Mouse (Mus musculus) olfactory bulb, adult 2 months (tissue): ENCODE measurements at regions not wholly inside any gene's neighbourhood (a gene's known extent, or its start where the extent isn't known, plus 50 kb on each side); places are given as distances from the start of the nearest gene placed in this dataset.
"Not testable (repeated sequence)": the region's sequence is repeated elsewhere in the genome, so short reads cannot be mapped to it uniquely, and the experiment has no call there.

ENCODE experiments used
- H3K27ac ChIP-seq: fragments of 200-500 bp; 2 replicates; pipeline ENCODE4 v1.5.1; 2012; ENCODE audit warnings: low read depth, low read length; ENCODE audit not compliant: insufficient read depth
- H3K4me1 ChIP-seq: fragments of 200-500 bp; 2 replicates; pipeline ENCODE4 v1.6.1; 2012; ENCODE audit warnings: low read length; ENCODE audit not compliant: control insufficient read depth, insufficient read depth
- H3K4me3 ChIP-seq: fragments of 200-500 bp; 2 replicates; pipeline ENCODE4 v1.5.1; 2012; ENCODE audit warnings: mild to moderate bottlenecking, low read depth, low read length, moderate library complexity; ENCODE audit not compliant: insufficient read depth
- CTCF ChIP-seq: fragments of 200-500 bp; IDR thresholded peaks from 2 replicates; pipeline ENCODE4 v1.5.1; 2012; ENCODE audit warnings: low read depth, mild to moderate bottlenecking, low read length, moderate library complexity; ENCODE audit not compliant: insufficient read depth
- POLR2A ChIP-seq: fragments of 200-500 bp; IDR thresholded peaks from 2 replicates; pipeline ENCODE4 v1.6.1; 2012; ENCODE audit warnings: mild to moderate bottlenecking, low read depth, low read length, moderate library complexity; ENCODE audit not compliant: insufficient read depth
- WGBS: fragments of 180-500 bp; shearing (Covaris S2); methylation state at CpG from one replicate; pipeline ENCODE4 v1.1.7; 2018; 5-methylcytosine and 5-hydroxymethylcytosine counted together

DNA sequence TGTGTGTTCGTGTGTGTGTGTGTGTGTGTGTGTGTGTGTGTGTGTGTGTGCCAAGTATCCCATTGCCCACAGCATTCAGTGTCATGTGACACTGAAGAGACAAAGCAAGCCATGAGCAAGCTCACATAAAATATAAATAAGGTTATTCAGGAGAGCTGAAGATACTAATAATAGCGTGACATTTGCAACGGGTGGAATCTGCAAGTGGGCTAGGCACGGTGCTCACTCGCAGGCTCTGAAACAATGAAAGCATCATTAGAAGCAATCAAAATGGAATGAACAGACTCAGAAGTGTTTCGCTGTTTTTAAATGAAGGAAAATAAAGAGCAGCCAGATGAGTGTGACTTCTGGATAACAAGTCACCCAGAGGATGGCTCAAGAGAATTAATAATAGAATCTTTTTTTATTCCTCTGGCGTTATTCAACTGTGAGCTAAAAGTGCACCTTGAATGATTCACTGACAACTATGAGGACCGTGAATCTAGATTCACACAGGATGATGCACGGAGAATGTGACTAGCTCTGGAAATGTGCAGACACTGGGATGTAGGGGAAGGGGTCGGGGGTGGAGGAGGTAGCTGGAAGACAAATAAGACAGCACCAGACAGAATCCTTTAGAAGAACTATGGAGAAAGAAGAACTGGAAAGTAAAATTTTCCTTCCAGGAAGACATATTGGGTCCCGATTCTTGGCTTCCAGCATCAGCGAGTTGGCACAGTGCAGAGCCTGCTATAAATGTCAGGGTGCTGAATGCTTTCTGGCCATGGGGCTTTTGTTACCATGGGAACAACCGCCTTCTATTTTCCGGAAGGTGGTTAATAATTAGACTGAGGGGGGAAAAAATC is 55.3 kb downstream of the Actbl2 start:
- WGBS, result 17% methylated on average over 14 of the region's 14 CpGs
- no peak for TF ChIP-seq POLR2A
- TF ChIP-seq CTCF, result no peak
- Histone ChIP-seq H3K4me3 (no peak overlapping the region), H3K27ac (peak overlapping the region; percentile 86), H3K4me1 (no peaks in the 10 kb centered on the region)

- no peaks in the 10 kb centered on the region for H3K4me1 ChIP-seq
- WGBS, result 52% methylated on average over 1 of the region's 1 CpGs
- TF ChIP-seq POLR2A (no peak), CTCF (no peak)
- peak overlapping the region; percentile 86; the same call in 1 of the 2 replicates for H3K27ac ChIP-seq
- H3K4me3 ChIP-seq, result no peak overlapping the region
Measured at GRCm38 (mm10) chr13:111310693-111311045, 55.9 kb downstream of the Actbl2 start.

DNA sequence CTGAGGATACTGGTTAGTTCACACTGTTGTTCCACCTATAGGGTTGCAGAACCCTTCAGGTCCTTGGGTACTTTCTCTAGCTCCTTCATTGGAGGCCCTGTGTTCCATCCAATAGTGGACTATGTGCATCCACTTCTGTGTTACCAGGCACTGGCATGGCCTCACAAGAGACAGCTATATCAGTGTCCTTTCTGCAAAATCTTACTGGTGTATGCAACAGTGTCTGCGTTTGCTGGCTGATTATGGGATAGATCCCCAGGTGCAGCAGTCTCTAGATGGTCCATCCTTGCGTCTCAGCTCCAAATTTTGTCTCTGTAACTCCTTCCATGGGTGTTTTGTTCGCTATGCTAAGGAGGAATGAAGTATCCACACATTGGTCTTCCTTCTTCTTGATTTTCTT is 58.7 kb downstream of the Actbl2 start:
- H3K4me3 ChIP-seq, H3K27ac ChIP-seq, H3K4me1 ChIP-seq: not testable (repeated sequence)
- WGBS, result 90% methylated on average over 3 of the region's 3 CpGs

- not testable (repeated sequence) for H3K4me3 ChIP-seq, H3K27ac ChIP-seq, H3K4me1 ChIP-seq
- WGBS, result 91% methylated on average over 2 of the region's 2 CpGs
Measured at GRCm38 (mm10) chr13:111317876-111318275, 63.1 kb downstream of the Actbl2 start.

- H3K4me3 ChIP-seq, result no peak overlapping the region
- no peaks in the 10 kb centered on the region; the same call in 1 of the 2 replicates for H3K4me1 ChIP-seq
- no peak for TF ChIP-seq CTCF
- TF ChIP-seq POLR2A, result no peak
- 34% methylated on average over 8 of the region's 8 CpGs for WGBS
- no peak overlapping the region for H3K27ac ChIP-seq
Measured at GRCm38 (mm10) chr13:111323206-111323605, 68.4 kb downstream of the Actbl2 start.

DNA sequence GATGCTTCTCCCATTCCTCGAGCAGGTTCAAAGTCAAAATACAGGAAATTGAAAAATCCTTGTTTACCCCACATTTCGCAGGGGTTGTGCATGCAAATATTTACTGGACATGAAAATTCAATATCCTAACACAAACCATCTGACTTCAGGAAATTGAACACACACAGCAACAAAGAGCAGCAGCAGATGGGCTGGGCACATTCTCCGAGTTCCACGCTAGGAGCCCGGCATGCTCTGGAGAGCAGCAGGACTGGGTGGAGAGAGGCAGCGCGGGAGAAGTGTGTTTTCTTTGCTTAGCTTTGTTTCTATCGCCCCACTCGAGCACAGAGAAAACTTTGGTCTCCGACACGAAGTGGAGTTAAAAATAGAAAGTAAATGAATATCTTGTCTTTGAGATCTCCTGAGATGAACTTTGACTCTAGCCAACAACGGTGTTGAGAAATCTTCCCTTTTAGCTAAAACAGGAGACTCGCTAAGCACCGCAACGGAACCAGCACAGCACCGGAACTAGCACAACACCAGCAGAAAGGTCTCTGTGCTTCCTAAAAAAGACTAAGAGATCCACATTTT is 71.4 kb downstream of the Actbl2 start:
- WGBS, result 66% methylated on average over 16 of the region's 16 CpGs
- no peak overlapping the region for H3K4me3 ChIP-seq
- H3K27ac ChIP-seq, result no peak overlapping the region
- no peak for TF ChIP-seq POLR2A
- TF ChIP-seq CTCF, result no peak
- no peaks in the 10 kb centered on the region; the same call in 1 of the 2 replicates for H3K4me1 ChIP-seq

DNA sequence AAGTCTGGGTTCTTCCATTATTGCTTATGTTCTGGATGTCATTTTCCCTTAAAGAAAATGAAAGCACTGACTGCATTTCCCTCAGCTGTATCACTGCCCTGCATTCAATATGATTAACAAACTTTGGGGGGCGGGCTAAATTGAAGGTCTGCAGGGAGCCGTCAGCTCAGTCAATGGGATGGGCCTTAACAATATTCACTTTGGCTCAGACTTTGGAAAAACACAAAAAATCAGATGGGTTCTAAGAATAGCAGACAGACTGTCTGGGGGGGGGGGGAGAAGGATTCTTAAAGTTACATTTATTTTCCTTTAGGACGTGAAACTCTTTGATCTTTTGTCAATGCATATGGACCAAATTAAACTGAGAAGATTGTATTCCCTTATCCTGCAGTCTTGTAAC is 78.2 kb downstream of the Actbl2 start:
- no peak overlapping the region for H3K27ac ChIP-seq
- no peaks in the 10 kb centered on the region for H3K4me1 ChIP-seq
- no peak for TF ChIP-seq POLR2A
- no peak for TF ChIP-seq CTCF
- H3K4me3 ChIP-seq, result no peak overlapping the region
- WGBS, result 67% methylated on average over 3 of the region's 3 CpGs

DNA sequence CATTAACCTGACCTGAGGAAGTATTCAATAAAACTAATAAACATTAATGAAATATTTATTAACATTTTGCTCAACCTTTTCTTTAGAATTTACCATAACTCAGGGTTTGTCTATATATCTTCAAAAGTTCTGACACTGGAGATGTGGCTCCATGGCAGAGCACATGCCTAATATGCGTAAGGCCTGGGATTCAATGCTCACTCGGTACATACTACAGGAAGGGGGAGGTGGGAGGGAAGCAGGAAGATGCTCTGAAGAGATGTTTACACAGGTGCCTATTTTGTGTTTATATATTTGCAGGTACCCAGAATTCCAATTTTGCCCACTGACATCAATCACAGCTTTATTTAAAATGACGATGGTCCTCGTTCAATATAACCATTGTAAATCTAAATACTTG is 79.0 kb downstream of the Actbl2 start:
- Histone ChIP-seq H3K27ac (no peak overlapping the region), H3K4me1 (no peaks in the 10 kb centered on the region), H3K4me3 (no peak overlapping the region)
- no peak for TF ChIP-seq CTCF
- TF ChIP-seq POLR2A, result no peak
- 95% methylated on average over 4 of the region's 4 CpGs for WGBS

- no peak overlapping the region for H3K27ac ChIP-seq
- 91% methylated on average over 22 of the region's 22 CpGs for WGBS
Measured at GRCm38 (mm10) chr13:111334258-111335052, 79.6 kb downstream of the Actbl2 start.

More at GRCm38 (mm10) chr13:111334258-111335052, 79.6 kb downstream of the Actbl2 start:
- TF ChIP-seq CTCF, result no peak
- TF ChIP-seq POLR2A, result no peak
- Histone ChIP-seq H3K4me3 (no peak overlapping the region), H3K4me1 (no peaks in the 10 kb centered on the region)
